ENCODE assay signal across 8 mouse cellular contexts in genomic region chr8:110920032-110920772, GRCm38 (mm10). TPM values are rescaled to one million over a fixed set of nuclear protein-coding genes. Genes with fewer than 3 reads are reported as not detected.
DNase-seq lines count a peak whose midpoint lies in the region; ATAC-seq and TF ChIP-seq lines count a peak whose summit lies in the region.

No protein-coding gene starts in this region.

- peak overlapping the region; percentile 46 for H3K27ac ChIP-seq in forebrain, embryonic 11.5 days (ENCODE audit: low read depth, low read length)
- H3K27ac ChIP-seq in kidney, embryonic 15.5 days = peak overlapping the region; percentile 84

- H3K9ac ChIP-seq in forebrain, embryonic 11.5 days (ENCODE audit: low read length) = peak overlapping the region; percentile 93
- H3K9ac ChIP-seq in kidney, embryonic 15.5 days = peak overlapping the region; percentile 88

- H3ac ChIP-seq in myocyte (ENCODE audit: control insufficient read depth, insufficient read length) = peak overlapping the region; percentile 36

- H3K36me3 ChIP-seq in forebrain, embryonic 11.5 days (ENCODE audit: control insufficient read depth, insufficient read depth, low read length) = no peaks in the 10 kb centered on the region
- H3K36me3 ChIP-seq in kidney, embryonic 15.5 days = peaks cover 9% of the 10 kb centered on the region; the same call in 1 of the 2 replicates
- no peaks in the 10 kb centered on the region for H3K36me3 ChIP-seq in myocyte (ENCODE audit: control insufficient read depth, insufficient read depth)

- no peaks in the 10 kb centered on the region for H3K9me3 ChIP-seq in forebrain, embryonic 11.5 days (ENCODE audit: control insufficient read depth, low read length)
- no peaks in the 10 kb centered on the region for H3K9me3 ChIP-seq in kidney, embryonic 15.5 days (replicated peaks)

- H3K4me1 ChIP-seq in forebrain, embryonic 11.5 days (replicated peaks; ENCODE audit: control insufficient read depth, insufficient read depth, low read length) = peaks cover 5% of the 10 kb centered on the region; the same call in 1 of the 2 replicates
- H3K4me1 ChIP-seq in kidney, embryonic 15.5 days = peaks cover 45% of the 10 kb centered on the region

- TF ChIP-seq POLR2A in myocyte (IDR thresholded peaks at IDR 0.05; ENCODE audit: insufficient read length, low read depth) = no peak

- DNase-seq in frontal cortex, postnatal 14 days (ENCODE audit: low spot score in 2 of 2) = peak; percentile 35 to 46
- no peak for DNase-seq in frontal cortex, postnatal 36 days (ENCODE audit: low spot score in 2 of 2)
- peak; percentile 30 for DNase-seq in ovary, postnatal 14 days (ENCODE audit: low spot score)
- DNase-seq in ovary, adult 18-20 months (ENCODE audit: low spot score) = no peak
- no peak for DNase-seq in forebrain, embryonic 11.5 days (ENCODE audit: low spot score)
- DNase-seq in spleen, adult 12 weeks (ENCODE audit: low spot score) = no peak

- ATAC-seq in forebrain, embryonic 11.5 days (replicated peaks; ENCODE audit: low FRiP score) = peak; percentile 54
- peak; percentile 44 for ATAC-seq in kidney, embryonic 15.5 days (replicated peaks; ENCODE audit: low FRiP score)

- no peaks in the 10 kb centered on the region for H3K27me3 ChIP-seq in forebrain, embryonic 11.5 days (ENCODE audit: control insufficient read depth, insufficient read depth, low read length)
- H3K27me3 ChIP-seq in kidney, embryonic 15.5 days = no peaks in the 10 kb centered on the region
- H3K27me3 ChIP-seq in myocyte (ENCODE audit: control insufficient read depth, insufficient read depth, insufficient read length) = no peaks in the 10 kb centered on the region

- WGBS in forebrain, embryonic 11.5 days = 2% methylated on average over 20 of the region's 37 CpGs
- WGBS in kidney, embryonic 15.5 days = 2% methylated on average over 31 of the region's 37 CpGs

- H3K4me2 ChIP-seq in forebrain, embryonic 11.5 days (ENCODE audit: low read depth, low read length, severe bottlenecking) = peak overlapping the region; percentile 90
- H3K4me2 ChIP-seq in kidney, embryonic 15.5 days = peak overlapping the region; percentile 84
- peak overlapping the region; percentile 92 for H3K4me2 ChIP-seq in myocyte (ENCODE audit: low read depth)

- peak overlapping the region; percentile 77 for H3K4me3 ChIP-seq in forebrain, embryonic 11.5 days (ENCODE audit: low read depth, low read length)
- H3K4me3 ChIP-seq in kidney, embryonic 15.5 days (replicated peaks) = peak overlapping the region; percentile 91
- H3K4me3 ChIP-seq in myocyte = peak overlapping the region; percentile 31

- H3K79me2 ChIP-seq in myocyte (ENCODE audit: control insufficient read depth, insufficient read depth) = peaks cover 40% of the 10 kb centered on the region

TF ChIP-seq in myocyte, 11 proteins besides CTCF, POLR2A, EP300 and RAD21:
- TF ChIP-seq TCF12 (IDR thresholded peaks at IDR 0.05; ENCODE audit: insufficient read depth, poor library complexity, severe bottlenecking) (no peak), MYOG (IDR thresholded peaks at IDR 0.05; ENCODE audit: control insufficient read depth in 1 of 3, insufficient read depth in 1 of 3, insufficient read length in 2 of 3, low read depth in 2 of 3) (no peak), TCF3 (IDR thresholded peaks at IDR 0.05; ENCODE audit: insufficient read length, low read depth) (no peak), MAX (IDR thresholded peaks at IDR 0.05; ENCODE audit: low read depth) (no peak), E2F4 (IDR thresholded peaks at IDR 0.05; ENCODE audit: insufficient read depth) (no peak), MYOD1 (IDR thresholded peaks at IDR 0.05; ENCODE audit: control insufficient read depth in 1 of 3, insufficient read length in 2 of 3, low read depth in 2 of 3) (no peak), SRF (IDR thresholded peaks at IDR 0.05; ENCODE audit: control insufficient read depth, insufficient read length, low read depth) (no peak), USF1 (IDR thresholded peaks at IDR 0.05; ENCODE audit: low read depth) (no peak), REST (IDR thresholded peaks at IDR 0.05; ENCODE audit: insufficient read depth, insufficient read length) (no peak), POLR2AphosphoS2 (IDR thresholded peaks at IDR 0.05; ENCODE audit: insufficient read length, low read depth) (no peak), CEBPB (IDR thresholded peaks at IDR 0.05; ENCODE audit: insufficient read depth, poor library complexity, severe bottlenecking) (no peak)

RNA-seq across cellular contexts. Expression of gene St3gal2, which starts 0.5 kb away (rescaled TPM):
- 16.0 and 16.5 TPM in 2 replicates for polyA plus RNA-seq in forebrain, embryonic 11.5 days (2014; fragmentation: Nextera tagmentation; extraction: Ambion mirVana)
- 25.2 and 27.4 TPM in 2 replicates for polyA plus RNA-seq in kidney, embryonic 15.5 days (2015; fragmentation: Nextera tagmentation; extraction: Ambion mirVana)
- 39.7 TPM for polyA plus RNA-seq in myocyte (2012; fragmentation: generic; extraction: Trizol)

RNA-seq across cellular contexts. Expression of gene Fuk, which starts 17.9 kb away (rescaled TPM):
- polyA plus RNA-seq in forebrain, embryonic 11.5 days (2014; fragmentation: Nextera tagmentation; extraction: Ambion mirVana) = 9.5 and 11.1 TPM in 2 replicates
- polyA plus RNA-seq in kidney, embryonic 15.5 days (2015; fragmentation: Nextera tagmentation; extraction: Ambion mirVana) = 12.0 and 13.3 TPM in 2 replicates
- 7.2 TPM for polyA plus RNA-seq in myocyte (2012; fragmentation: generic; extraction: Trizol)

Comparison
In these comparisons a context has a peak if more than half of its experiments do, and no peak if none do; other contexts are left out.
1. DNase-seq: peak in frontal cortex, postnatal 14 days (2 of 2) and ovary, postnatal 14 days (single experiment); none in frontal cortex, postnatal 36 days (0 of 2), ovary, adult 18-20 months (single experiment), forebrain, embryonic 11.5 days (single experiment) and spleen, adult 12 weeks (single experiment).
2. H3K4me3 ChIP-seq: peak in every context shown above with its lines; median percentile 91 in kidney, embryonic 15.5 days; 77 in forebrain, embryonic 11.5 days; 31 in myocyte.
3. Peak in every context shown above with its lines, with median percentiles within 50 percentile points of each other: H3K4me2 ChIP-seq.